Mouse (Mus musculus): ENCODE results near the gene Stxbp5. TPM values are rescaled to one million over a fixed set of nuclear protein-coding genes. Genes with fewer than 3 reads are reported as not detected.
A peak's percentile ranks its signal among the peaks of the same experiment; 100 is the strongest.
"Not testable (repeated sequence)": the region's sequence is repeated elsewhere in the genome, so short reads cannot be mapped to it uniquely, and the experiment has no call there.

Stxbp5 gene
- polyA plus RNA-seq, 1 experiment from 2014 or later = 6.0 TPM

- Histone ChIP-seq H3K36me3 (ENCODE audit: insufficient read depth) (no peaks in the 10 kb centered on the region), H3K4me2 (peak overlapping the region; percentile 96), H3K4me1 (ENCODE audit: insufficient read depth) (no peaks in the 10 kb centered on the region), H3K9ac (peak overlapping the region; percentile 89), H3K27ac (ENCODE audit: low read depth) (no peak overlapping the region), H3K27me3 (ENCODE audit: insufficient read depth, low read length) (no peaks in the 10 kb centered on the region), H3K4me3 (ENCODE audit: low read depth, low read length) (peak overlapping the region; percentile 85), H3K9me3 (ENCODE audit: low read depth, low read length) (no peaks in the 10 kb centered on the region)
- no peak for TF ChIP-seq CTCF (IDR thresholded peaks at IDR 0.05; ENCODE audit: low read depth)
- DNase-seq (peak; percentile 54), ATAC-seq (ENCODE audit: insufficient read depth) (no peak)
- WGBS = 3% methylated on average over 15 of the region's 15 CpGs
Measured at GRCm38 (mm10) chr10:9899816-9900215, 1.1 kb downstream of the Stxbp5 start.

DNA sequence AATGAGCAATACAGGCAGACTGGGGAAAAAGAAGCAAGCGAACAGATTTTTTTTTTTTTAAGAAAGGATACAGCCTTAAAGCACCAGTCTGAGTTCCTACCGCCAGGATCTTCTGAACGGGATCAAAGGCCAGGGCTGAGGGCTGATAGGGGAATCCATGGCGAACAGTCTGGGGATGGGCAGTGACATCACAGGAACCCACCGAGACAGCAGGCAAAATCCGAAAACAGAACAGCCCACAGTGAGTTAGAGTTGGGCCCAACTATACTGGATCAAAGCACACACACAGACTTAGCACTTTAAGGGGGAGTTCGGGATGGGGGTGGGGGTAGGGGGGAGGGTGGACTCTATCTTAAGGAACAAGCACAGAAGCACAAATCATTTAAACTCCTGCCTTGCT lies 1.8 kb downstream of the Stxbp5 start:
- no peak for TF ChIP-seq CTCF (IDR thresholded peaks at IDR 0.05; ENCODE audit: low read depth)
- peak; percentile 15 for DNase-seq
- no peak overlapping the region for H3K27ac ChIP-seq (ENCODE audit: low read depth)
- H3K4me1 ChIP-seq (ENCODE audit: insufficient read depth) = no peaks in the 10 kb centered on the region
- H3K9ac ChIP-seq = peak overlapping the region; percentile 1; the same call in 1 of the 2 replicates
- no peak for ATAC-seq (ENCODE audit: insufficient read depth)
- H3K36me3 ChIP-seq (ENCODE audit: insufficient read depth) = no peaks in the 10 kb centered on the region
- peak overlapping the region; percentile 96 for H3K4me2 ChIP-seq
- no peaks in the 10 kb centered on the region for H3K27me3 ChIP-seq (ENCODE audit: insufficient read depth, low read length)
- no peaks in the 10 kb centered on the region for H3K9me3 ChIP-seq (ENCODE audit: low read depth, low read length)
- 7% methylated on average over 7 of the region's 7 CpGs for WGBS
- peak overlapping the region; percentile 85 for H3K4me3 ChIP-seq (ENCODE audit: low read depth, low read length)

- H3K9ac ChIP-seq = no peak overlapping the region
- no peak overlapping the region for H3K4me3 ChIP-seq (ENCODE audit: low read depth, low read length)
- H3K27me3 ChIP-seq (ENCODE audit: insufficient read depth, low read length) = no peaks in the 10 kb centered on the region
- H3K4me2 ChIP-seq = no peak overlapping the region
- no peaks in the 10 kb centered on the region for H3K9me3 ChIP-seq (ENCODE audit: low read depth, low read length)
- H3K36me3 ChIP-seq (ENCODE audit: insufficient read depth) = no peaks in the 10 kb centered on the region
- H3K4me1 ChIP-seq (ENCODE audit: insufficient read depth) = no peaks in the 10 kb centered on the region
- no peak for TF ChIP-seq CTCF (IDR thresholded peaks at IDR 0.05; ENCODE audit: low read depth)
- H3K27ac ChIP-seq (ENCODE audit: low read depth) = no peak overlapping the region
- 81% methylated on average over 5 of the region's 5 CpGs for whole genome bisulfite sequencing
- ATAC-seq (ENCODE audit: insufficient read depth) (no peak), DNase-seq (no peak)
Measured at GRCm38 (mm10) chr10:9897852-9898251, 3.0 kb downstream of the Stxbp5 start.

- ATAC-seq (ENCODE audit: insufficient read depth) = no peak
- WGBS = 44% methylated on average over 2 of the region's 2 CpGs
Measured at GRCm38 (mm10) chr10:9893562-9893961, 7.3 kb downstream of the Stxbp5 start.

GRCm38 (mm10) chr10:9889651-9890050 lies 11.2 kb downstream of the Stxbp5 start:
- no peak for TF ChIP-seq CTCF (IDR thresholded peaks at IDR 0.05; ENCODE audit: low read depth)
- no peak overlapping the region for H3K9ac ChIP-seq
- no peak overlapping the region for H3K27ac ChIP-seq (ENCODE audit: low read depth)
- 56% methylated on average over 8 of the region's 8 CpGs for WGBS
- ATAC-seq (ENCODE audit: insufficient read depth) = no peak
- no peaks in the 10 kb centered on the region for H3K9me3 ChIP-seq (ENCODE audit: low read depth, low read length)
- no peak overlapping the region for H3K4me3 ChIP-seq (ENCODE audit: low read depth, low read length)
- no peak overlapping the region for H3K4me2 ChIP-seq
- H3K4me1 ChIP-seq (ENCODE audit: insufficient read depth) = no peaks in the 10 kb centered on the region
- H3K27me3 ChIP-seq (ENCODE audit: insufficient read depth, low read length) = no peaks in the 10 kb centered on the region
- no peak for DNase-seq
- H3K36me3 ChIP-seq (ENCODE audit: insufficient read depth) = no peaks in the 10 kb centered on the region

More at GRCm38 (mm10) chr10:9893562-9893961, 7.3 kb downstream of the Stxbp5 start:
- Histone ChIP-seq H3K4me3 (ENCODE audit: low read depth, low read length) (no peak overlapping the region), H3K27ac (ENCODE audit: low read depth) (no peak overlapping the region), H3K4me1 (ENCODE audit: insufficient read depth) (no peaks in the 10 kb centered on the region), H3K4me2 (no peak overlapping the region), H3K36me3 (ENCODE audit: insufficient read depth) (no peaks in the 10 kb centered on the region), H3K9me3 (ENCODE audit: low read depth, low read length) (no peaks in the 10 kb centered on the region), H3K9ac (no peak overlapping the region), H3K27me3 (ENCODE audit: insufficient read depth, low read length) (no peaks in the 10 kb centered on the region)
- TF ChIP-seq CTCF (IDR thresholded peaks at IDR 0.05; ENCODE audit: low read depth) = no peak
- no peak for DNase-seq

- Histone ChIP-seq H3K9me3 (ENCODE audit: low read depth, low read length) (no peaks in the 10 kb centered on the region), H3K27me3 (ENCODE audit: insufficient read depth, low read length) (no peaks in the 10 kb centered on the region), H3K4me2 (no peak overlapping the region), H3K9ac (no peak overlapping the region), H3K27ac (ENCODE audit: low read depth) (no peak overlapping the region), H3K4me1 (ENCODE audit: insufficient read depth) (no peaks in the 10 kb centered on the region), H3K36me3 (ENCODE audit: insufficient read depth) (0 out of 2 replicates have a peak, but pooled peaks cover 3% of the 10 kb centered on the region), H3K4me3 (ENCODE audit: low read depth, low read length) (no peak overlapping the region)
- DNase-seq (no peak), ATAC-seq (ENCODE audit: insufficient read depth) (no peak)
- 91% methylated on average over 4 of the region's 4 CpGs for WGBS
- TF ChIP-seq CTCF (IDR thresholded peaks at IDR 0.05; ENCODE audit: low read depth) = no peak
Measured at GRCm38 (mm10) chr10:9888655-9889054, 12.2 kb downstream of the Stxbp5 start.

- H3K27ac ChIP-seq (ENCODE audit: low read depth); H3K9ac ChIP-seq; H3K4me2 ChIP-seq; DNase-seq; H3K4me3 ChIP-seq (ENCODE audit: low read depth, low read length); H3K27me3 ChIP-seq (ENCODE audit: insufficient read depth, low read length); ATAC-seq (ENCODE audit: insufficient read depth); H3K4me1 ChIP-seq (ENCODE audit: insufficient read depth); H3K36me3 ChIP-seq (ENCODE audit: insufficient read depth); H3K9me3 ChIP-seq (ENCODE audit: low read depth, low read length): not testable (repeated sequence)
- 97% methylated on average over 5 of the region's 5 CpGs for WGBS
Measured at GRCm38 (mm10) chr10:9881781-9882320, 19.0 kb downstream of the Stxbp5 start.

All from lung, embryonic 14.5 days (tissue).